Mouse (Mus musculus): ENCODE measurements at regions not wholly inside any gene's neighbourhood (a gene's known extent, or its start where the extent isn't known, plus 50 kb on each side); places are given as distances from the start of the nearest gene placed in this dataset.

GRCm38 (mm10) chr6:100479455-100479854 lies 191.5 kb downstream of the Shq1 start:
- TF ChIP-seq POLR2A (IDR thresholded peaks at IDR 0.05; ENCODE audit: borderline replicate concordance, extremely low read depth, insufficient read depth, insufficient read length, poor library complexity, severe bottlenecking) (no peak), CTCF (IDR thresholded peaks at IDR 0.05; ENCODE audit: borderline replicate concordance, extremely low read depth, insufficient read depth, insufficient read length) (no peak)

Data from brain, embryonic 14.5 days (tissue).